ENCODE assay signal across 13 mouse cellular contexts in the genomic region with DNA sequence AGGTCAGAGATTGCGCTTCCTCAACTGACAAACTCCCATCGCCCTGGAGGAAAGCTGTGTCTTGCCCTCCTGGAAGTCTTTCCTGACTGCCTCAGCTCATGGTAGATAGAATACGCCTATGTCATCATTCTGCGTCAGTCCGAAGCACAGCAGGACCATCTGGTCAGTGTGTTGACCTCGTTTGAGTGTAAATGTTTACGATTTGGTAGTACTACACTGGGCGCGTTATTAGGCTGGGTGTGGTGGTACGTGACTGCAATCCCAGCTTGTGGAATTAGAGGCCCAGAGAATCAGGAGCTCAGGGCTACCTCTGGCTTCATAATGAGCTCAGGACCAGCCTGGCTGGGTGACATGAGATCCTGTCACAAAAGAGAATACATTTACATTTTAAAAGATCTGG.
A peak's percentile ranks its signal among the peaks of the same experiment; 100 is the strongest.
DNase-seq lines count a peak whose midpoint lies in the region; ATAC-seq and TF ChIP-seq lines count a peak whose summit lies in the region.
"Had no signal": no experiment of that assay in that cellular context is flagged by ENCODE, and none has a peak within 500 bp of the region (broad histone marks: within the 10 kb centered on the region; RNA-seq: fewer than 3 reads in every experiment).

No protein-coding gene starts in this region.

- DNase-seq in kidney, adult 8-10 months: no peak
- peak; percentile 61 to 71 for DNase-seq in cerebellum, adult 2 months
- DNase-seq in forelimb bud, embryonic 11.5 days (ENCODE audit: low read depth, low spot score): peak; percentile 66
- DNase-seq in neural tube, embryonic 10.5 days (ENCODE audit: extremely low spot score, low spot score): peak; percentile 19
- DNase-seq in layer of hippocampus, postnatal 25 days (ENCODE audit: extremely low spot score in 1 of 2, low spot score in 1 of 2): no peak
- no peak for DNase-seq in layer of hippocampus, adult 9-10 months (ENCODE audit: low spot score)
- DNase-seq: gastrocnemius, postnatal 25 days; layer of hippocampus, adult 9-11 months; thymus, adult 2 months had no signal

- H3K27ac ChIP-seq in kidney, embryonic 14.5 days (ENCODE audit: low read depth, low read length): no peak overlapping the region
- no peak overlapping the region for H3K27ac ChIP-seq in cerebellum, adult 2 months (ENCODE audit: insufficient read depth, low read length)
- H3K27ac ChIP-seq: lung, embryonic 15.5 days had no signal

- H3K4me1 ChIP-seq in kidney, embryonic 14.5 days (ENCODE audit: control insufficient read depth, insufficient read depth, low read length): peaks cover 8% of the 10 kb centered on the region; the same call in 1 of the 2 replicates
- peaks cover 5% of the 10 kb centered on the region; the same call in 1 of the 2 replicates for H3K4me1 ChIP-seq in cerebellum, adult 2 months (ENCODE audit: control insufficient read depth, insufficient read depth, low read length)
- H3K4me1 ChIP-seq: lung, embryonic 15.5 days had no signal

- H3K27me3 ChIP-seq in kidney, embryonic 14.5 days (ENCODE audit: control insufficient read depth, insufficient read depth, low read length): no peaks in the 10 kb centered on the region
- H3K27me3 ChIP-seq in cerebellum, adult 2 months (ENCODE audit: control insufficient read depth, insufficient read depth, low read length): no peaks in the 10 kb centered on the region
- H3K27me3 ChIP-seq: CH12.LX; lung, embryonic 15.5 days had no signal

- H3K4me2 ChIP-seq in kidney, embryonic 14.5 days (replicated peaks; ENCODE audit: low read depth, low read length): no peak overlapping the region
- H3K4me2 ChIP-seq: lung, embryonic 15.5 days had no signal

- TF ChIP-seq POLR2A in cerebellum, adult 2 months (IDR thresholded peaks at IDR 0.05; ENCODE audit: borderline replicate concordance, insufficient read depth, low read length): no peak

- 22% methylated on average over 10 of the region's 10 CpGs for WGBS in kidney, embryonic 14.5 days
- 12% methylated on average over 10 of the region's 10 CpGs for WGBS in cerebellum, adult 2 months

- H3K9ac ChIP-seq in kidney, embryonic 14.5 days (ENCODE audit: low read depth, low read length): no peak overlapping the region
- H3K9ac ChIP-seq: lung, embryonic 15.5 days had no signal

- no peak overlapping the region for H3K4me3 ChIP-seq in kidney, embryonic 14.5 days (ENCODE audit: low read length)
- H3K4me3 ChIP-seq in cerebellum, adult 2 months (replicated peaks; ENCODE audit: insufficient read depth, low read depth, low read length): peak overlapping the region; percentile 40
- H3K4me3 ChIP-seq: lung, embryonic 15.5 days; myocyte had no signal

- peak; percentile 20; the same call in 1 of the 2 replicates for ATAC-seq in kidney, embryonic 14.5 days (ENCODE audit: low FRiP score, low TSS enrichment)

- no peak for TF ChIP-seq CTCF in cerebellum, adult 2 months (IDR thresholded peaks at IDR 0.05; ENCODE audit: borderline replicate concordance, insufficient read depth, low read depth, low read length)

- no peaks in the 10 kb centered on the region for H3K36me3 ChIP-seq in kidney, embryonic 14.5 days (ENCODE audit: control insufficient read depth, insufficient read depth, low read length)
- H3K36me3 ChIP-seq: lung, embryonic 15.5 days had no signal

- no peaks in the 10 kb centered on the region for H3K9me3 ChIP-seq in kidney, embryonic 14.5 days (ENCODE audit: control insufficient read depth, low read length)
- H3K9me3 ChIP-seq: lung, embryonic 15.5 days had no signal

Comparison
In these comparisons a context has a peak if more than half of its experiments do, and no peak if none do; other contexts are left out.
1. DNase-seq: peak in cerebellum, adult 2 months (2 of 2), forelimb bud, embryonic 11.5 days (single experiment) and neural tube, embryonic 10.5 days (single experiment); none in kidney, adult 8-10 months (0 of 2), layer of hippocampus, postnatal 25 days (0 of 2) and layer of hippocampus, adult 9-10 months (single experiment).